Mouse (Mus musculus) lung, postnatal 10 days (tissue): ENCODE data around the gene Ift140.

Source experiments
- DNase-seq: peaks from one replicate; pipeline ENCODE4 v3.0.0; 2021

The Ift140 gene

GRCm38 (mm10) chr17:25015655-25016291 lies at the start of gene Ift140, which contains the start of gene Cramp1l:
Gene Ift140, plus strand, starts transcription at chr17:25016085.
Gene Cramp1l, minus strand, starts transcription at chr17:25015788.
- DNase-seq: peak; percentile 99

- no peak for DNase-seq
Observed at GRCm38 (mm10) chr17:24987221-24987620, 28.7 kb upstream of the Ift140 start.

DNA sequence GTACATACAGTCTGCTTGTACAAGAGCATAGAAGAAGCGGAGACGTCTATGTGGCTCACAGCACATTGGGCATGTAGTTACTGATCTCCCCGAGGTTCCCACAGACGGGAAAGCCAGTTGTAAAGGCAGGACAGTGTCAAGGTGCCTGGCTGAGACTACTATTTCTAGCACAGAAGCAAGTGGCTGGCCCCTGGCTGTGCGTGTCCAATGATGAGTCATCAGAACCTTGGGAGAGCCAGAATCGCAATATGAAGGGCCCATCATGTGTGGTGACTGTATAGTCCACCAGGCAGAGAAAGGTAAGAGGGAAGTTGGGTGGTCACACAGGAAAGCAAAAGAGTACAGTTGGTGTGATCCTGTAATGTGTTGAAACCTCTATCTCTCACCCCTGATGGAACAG lies 21.2 kb upstream of the Ift140 start:
- DNase-seq: no peak

GRCm38 (mm10) chr17:25005102-25005501 lies 10.8 kb upstream of the Ift140 start:
- DNase-seq: no peak

- no peak for DNase-seq
Observed at GRCm38 (mm10) chr17:25007480-25007879, 8.4 kb upstream of the Ift140 start.

- peak; percentile 48 for DNase-seq
Observed at GRCm38 (mm10) chr17:25013606-25014501, 2.0 kb upstream of the Ift140 start.

DNA sequence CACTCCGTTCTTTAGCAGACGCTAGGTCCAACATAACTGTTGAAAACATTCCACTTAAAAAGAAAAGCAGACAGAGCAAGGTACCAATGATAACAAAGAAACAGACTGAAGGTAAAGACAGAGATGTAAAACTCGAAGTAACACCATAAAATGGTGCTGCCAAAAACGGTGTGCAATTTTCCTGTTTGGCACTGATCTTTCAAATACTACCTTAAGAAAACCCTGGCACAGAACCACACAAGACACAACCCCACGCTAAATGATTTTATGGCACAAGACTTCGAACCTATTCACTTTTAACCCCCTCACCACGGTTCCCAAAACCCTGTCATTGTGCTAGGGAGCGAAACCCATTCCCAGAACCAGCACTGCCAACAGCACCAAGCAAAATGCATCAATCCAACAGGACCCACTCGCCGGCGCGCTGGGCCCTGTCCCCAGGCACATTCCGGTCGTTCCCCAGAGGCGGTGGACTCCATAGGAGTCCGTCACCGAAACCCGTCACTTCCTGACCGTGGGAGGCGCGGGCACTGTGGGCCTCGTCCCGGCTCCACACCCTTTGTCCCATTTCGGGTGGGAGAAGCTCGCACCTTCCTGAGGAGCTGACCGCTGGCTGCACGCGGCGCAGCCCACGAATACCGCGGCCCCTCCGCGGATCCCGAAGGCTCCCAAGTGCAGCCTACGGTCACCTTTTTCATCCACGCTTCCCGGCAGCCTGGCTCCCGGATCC lies 879 bp upstream of the Ift140 start:
- DNase-seq: peak; percentile 61

GRCm38 (mm10) chr17:25016292-25017132 lies 627 bp downstream of the Ift140 start:
- peak; percentile 87 for DNase-seq

DNA sequence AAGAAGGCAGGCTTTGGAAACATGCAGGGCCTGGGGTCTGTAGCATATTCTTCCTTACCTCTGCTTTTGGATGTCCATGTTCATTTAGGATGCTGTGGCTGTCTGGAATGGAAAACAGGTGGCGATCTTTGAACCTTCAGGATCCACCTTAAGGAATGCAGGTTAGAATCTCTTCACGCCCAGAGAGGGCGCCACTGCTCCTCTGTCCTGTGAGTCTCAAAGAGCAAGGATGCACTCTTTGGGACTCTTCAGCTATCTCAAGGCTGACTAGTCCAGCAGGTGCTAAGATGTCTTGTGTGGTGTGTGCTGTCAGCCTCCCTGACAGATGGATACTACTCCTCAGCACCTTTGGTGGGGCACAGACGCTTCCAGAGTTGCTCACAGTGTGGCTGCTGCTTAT lies 20.3 kb downstream of the Ift140 start:
- DNase-seq: peak; percentile 14

- DNase-seq: no peak
Observed at GRCm38 (mm10) chr17:25044879-25045278, 29.0 kb downstream of the Ift140 start.

DNA sequence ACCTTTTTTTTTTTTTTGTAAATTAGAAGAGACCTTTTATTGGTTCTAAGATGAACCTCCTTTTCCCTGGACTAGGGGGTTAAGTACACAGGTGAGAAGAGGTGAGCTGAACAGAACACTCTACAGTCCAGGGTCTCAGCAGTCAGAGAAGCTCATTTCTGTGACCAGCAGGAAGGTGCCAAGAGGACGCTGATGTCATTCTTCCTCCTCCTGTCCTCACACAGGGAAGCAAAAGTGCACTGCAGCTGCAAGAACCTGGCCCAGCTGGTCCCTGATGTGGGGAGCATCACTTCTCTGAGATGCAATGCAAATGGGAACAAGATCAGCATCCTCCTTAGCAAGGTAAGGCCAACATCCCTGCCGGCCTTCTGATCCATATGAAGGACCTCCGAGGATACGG lies 29.4 kb downstream of the Ift140 start:
- DNase-seq: no peak

DNA sequence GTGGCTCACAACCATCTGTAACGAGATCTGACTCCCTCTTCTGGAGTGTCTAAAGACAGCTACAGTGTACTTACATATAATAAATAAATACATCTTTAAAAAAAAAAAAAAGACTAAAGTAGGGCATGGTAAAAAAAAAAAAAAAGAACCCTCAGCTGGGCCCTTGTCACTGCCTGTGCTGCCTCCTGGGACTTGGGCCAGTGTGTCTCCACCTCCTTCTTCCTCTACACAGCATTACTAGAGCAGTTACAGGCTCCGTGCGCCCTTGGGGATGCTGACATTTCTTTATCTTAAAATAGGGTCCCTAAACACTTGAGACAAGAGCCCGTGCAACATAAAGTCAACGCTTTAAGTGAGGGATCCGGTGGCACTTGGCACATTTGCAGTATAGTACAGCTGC lies 31.3 kb downstream of the Ift140 start:
- no peak for DNase-seq

GRCm38 (mm10) chr17:25053274-25053673 lies 37.4 kb downstream of the Ift140 start:
- no peak for DNase-seq

GRCm38 (mm10) chr17:25057041-25057440 lies 41.2 kb downstream of the Ift140 start:
- DNase-seq: no peak

- DNase-seq: no peak
Observed at GRCm38 (mm10) chr17:25063261-25063660, 47.4 kb downstream of the Ift140 start.

GRCm38 (mm10) chr17:25063872-25064271 lies 48.0 kb downstream of the Ift140 start:
- no peak for DNase-seq

GRCm38 (mm10) chr17:25064351-25064750 lies 48.5 kb downstream of the Ift140 start:
- peak; percentile 87 for DNase-seq

DNA sequence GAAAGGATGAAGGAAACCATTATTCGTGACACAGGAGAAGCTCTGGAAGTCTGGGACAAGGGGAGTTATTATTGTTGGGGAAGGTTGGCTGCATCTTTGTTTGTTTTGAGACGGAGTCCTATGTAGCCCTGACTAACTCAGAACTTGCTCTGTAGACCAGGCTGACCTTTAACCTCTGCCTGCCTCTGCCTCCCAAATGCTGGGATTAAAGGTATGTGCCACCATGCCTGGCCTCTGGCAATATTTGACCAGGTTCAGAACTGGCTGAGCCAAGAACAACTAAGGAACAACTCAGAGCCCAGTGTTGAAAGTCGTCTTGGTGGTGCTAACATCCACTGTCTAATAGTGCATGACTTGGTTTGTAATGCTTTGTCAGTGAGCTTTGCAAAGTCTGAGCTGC lies 49.3 kb downstream of the Ift140 start:
- no peak for DNase-seq

GRCm38 (mm10) chr17:25066595-25066994 lies 50.7 kb downstream of the Ift140 start:
- DNase-seq: peak; percentile 36

GRCm38 (mm10) chr17:25067442-25067851 lies 51.6 kb downstream of the Ift140 start:
- peak; percentile 72 for DNase-seq

- no peak for DNase-seq
Observed at GRCm38 (mm10) chr17:25068690-25069089, 52.8 kb downstream of the Ift140 start.

- DNase-seq: no peak
Observed at GRCm38 (mm10) chr17:25076906-25077305, 61.0 kb downstream of the Ift140 start.
